Mouse (Mus musculus) adrenal gland, postnatal 36 days (tissue): ENCODE measurements at regions not wholly inside any gene's neighbourhood (a gene's known extent, or its start where the extent isn't known, plus 50 kb on each side); places are given as distances from the start of the nearest gene placed in this dataset.
"Not testable (repeated sequence)": the region's sequence is repeated elsewhere in the genome, so short reads cannot be mapped to it uniquely, and the experiment has no call there.

Experiments
- DNase-seq, 2 experiments: peaks; one replicate each; pipeline ENCODE4 v3.0.0; 2021; ENCODE audit warnings: mixed read lengths in 1 of 2

DNA sequence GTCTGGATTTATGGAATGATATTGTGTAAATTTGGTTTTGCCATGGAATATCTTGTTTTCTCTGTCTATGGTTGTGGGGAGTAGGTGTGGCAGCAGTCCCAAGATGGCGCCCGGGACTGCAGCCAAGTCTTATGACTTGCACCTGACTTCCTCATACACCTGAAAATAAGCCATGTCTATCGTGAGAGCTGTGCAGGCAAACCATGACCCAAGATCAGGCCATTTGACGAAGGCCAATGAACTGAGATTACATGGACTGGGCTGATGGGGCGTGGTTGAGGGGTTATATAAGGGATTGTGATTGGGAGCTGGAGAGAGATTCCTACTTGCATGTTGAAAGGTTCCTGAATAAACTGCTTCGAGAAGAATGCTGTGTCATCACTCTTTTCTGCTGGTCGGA lies 139.5 kb downstream of the Slc6a15 start:
- DNase-seq, result not testable (repeated sequence)

DNA sequence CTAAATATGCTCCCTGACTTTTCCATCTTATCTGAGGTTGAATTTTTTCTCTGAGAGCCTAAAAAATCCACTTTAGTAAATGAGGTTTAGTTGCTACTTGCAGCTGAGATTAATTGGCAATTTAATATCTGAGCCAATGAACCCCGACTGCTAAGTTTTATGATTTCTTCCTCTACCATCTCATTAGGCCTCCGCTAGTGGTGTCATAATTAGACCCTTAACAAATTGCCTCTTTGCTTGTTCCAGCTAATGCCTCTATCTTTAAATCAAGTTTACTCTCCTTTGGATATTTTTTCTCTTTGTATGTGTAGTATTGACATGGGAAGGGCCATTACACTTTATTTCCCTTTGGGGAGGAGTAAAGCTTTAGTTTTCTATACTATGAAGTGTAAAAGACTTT lies 176.9 kb downstream of the Slc6a15 start:
- DNase-seq, result no peak

DNA sequence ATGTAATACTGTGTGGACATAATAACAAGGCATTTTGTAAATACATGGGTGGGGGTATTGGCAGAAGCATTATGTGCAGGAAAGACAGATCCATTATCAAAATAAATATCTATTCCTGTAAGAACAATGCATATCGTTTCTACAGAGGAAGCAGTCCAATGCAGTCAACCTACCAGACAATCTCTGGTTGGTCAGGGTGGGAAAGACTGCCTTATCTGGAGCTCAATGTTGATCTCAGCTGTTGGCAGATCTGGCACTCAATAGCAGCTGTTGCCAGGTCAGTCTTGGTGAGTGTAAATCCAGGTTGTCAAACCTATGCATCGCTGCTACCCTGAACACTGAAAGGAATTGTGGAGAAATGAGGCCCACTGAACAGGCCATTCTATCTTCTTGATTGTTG lies 181.9 kb downstream of the Slc6a15 start:
- DNase-seq, result no peak

DNA sequence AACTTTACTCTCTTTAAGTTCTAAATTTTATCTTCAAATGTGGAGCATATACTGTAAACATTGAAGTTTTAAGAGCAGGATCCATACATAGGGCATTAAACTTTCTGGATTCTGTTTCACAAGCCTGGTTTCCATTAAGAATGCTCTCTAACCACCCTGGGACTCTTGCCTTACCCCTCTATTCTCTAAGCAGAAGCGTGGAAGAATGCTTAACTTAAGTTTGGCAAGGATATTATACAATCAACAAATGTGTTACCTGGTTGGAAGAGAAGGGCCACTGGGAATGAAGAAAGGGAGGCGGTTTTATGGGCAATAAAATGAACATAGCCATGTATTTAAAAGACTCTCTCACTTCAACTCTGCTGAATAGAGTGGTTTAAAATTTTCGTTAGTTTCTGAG lies 217.5 kb downstream of the Slc6a15 start:
- DNase-seq, result no peak

DNA sequence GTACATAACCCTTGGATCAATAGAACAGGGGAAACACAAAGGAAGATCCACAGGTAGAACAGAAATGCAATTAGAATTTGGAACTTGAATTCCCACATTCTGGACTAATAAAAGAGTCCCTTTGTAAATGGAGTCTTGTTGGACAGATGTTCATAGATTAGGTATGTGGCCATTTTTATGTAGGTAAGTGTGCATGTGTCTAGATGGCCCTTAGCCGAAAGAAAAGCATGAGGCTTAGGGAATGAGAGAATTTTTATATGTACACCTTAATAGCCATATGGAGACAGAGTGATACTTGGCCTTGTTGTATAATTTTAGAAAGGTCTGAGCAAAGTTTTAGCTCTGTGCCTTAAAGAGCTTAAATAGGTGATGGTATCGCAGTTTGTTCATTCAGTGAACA lies 217.9 kb downstream of the Slc6a15 start:
- DNase-seq, result no peak

DNA sequence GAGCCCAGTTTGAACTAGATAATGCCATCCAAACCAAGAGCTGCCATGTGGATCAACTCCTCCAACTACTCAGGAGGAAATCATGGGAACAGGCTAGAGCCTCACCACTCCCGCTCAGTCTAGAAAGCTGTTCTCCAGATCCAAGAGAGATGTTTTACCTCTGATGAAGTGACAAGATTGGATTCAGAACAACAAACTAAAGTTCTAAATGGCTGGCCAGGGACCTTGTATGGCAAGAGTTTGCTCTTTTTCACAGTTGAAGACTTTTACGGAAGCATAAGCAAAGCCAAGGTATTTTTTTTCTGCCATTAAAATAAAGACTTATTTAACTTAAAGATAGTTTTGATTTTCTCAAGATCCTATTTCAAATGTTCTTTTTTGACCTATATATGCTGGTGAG lies 224.4 kb downstream of the Slc6a15 start:
- DNase-seq, result no peak

DNA sequence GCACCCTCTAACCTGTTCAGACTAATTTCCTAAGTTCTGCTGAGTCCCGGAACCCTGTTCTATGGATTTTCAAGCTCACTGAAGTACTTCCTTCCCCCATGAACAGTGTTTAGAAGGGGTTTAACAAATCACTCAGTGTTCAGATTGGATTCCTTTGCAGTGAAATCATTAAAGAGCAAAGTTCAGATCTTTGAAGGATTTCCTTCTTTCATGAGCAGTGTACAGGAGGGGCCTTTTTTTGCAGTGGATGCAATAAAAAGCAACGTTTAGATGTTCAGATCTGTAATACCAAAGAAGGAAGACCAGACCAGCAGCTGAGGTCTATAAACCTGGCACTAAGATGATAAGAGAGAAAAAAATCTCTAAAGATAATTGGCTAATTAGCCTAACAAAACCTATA lies 273.6 kb downstream of the Slc6a15 start:
- DNase-seq, result no peak

DNA sequence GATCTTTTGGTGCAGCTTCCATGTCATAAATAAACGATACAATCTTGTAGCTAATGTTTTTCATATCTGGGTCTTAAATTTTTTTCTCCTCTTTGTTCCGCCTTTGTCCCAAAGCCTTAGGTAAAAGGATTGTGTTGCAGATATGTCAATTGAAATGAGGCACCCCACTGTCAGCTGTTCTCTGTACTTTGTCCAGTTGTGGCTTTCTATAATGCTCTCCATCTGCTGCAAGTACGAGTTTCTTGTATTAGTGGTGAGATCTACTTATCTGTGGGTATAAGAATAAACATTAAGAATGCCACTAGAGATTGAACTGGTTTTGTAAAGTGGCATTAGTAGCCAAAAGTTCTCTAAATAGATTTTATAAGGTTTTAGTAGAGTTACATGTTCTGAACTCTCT lies 282.3 kb downstream of the Slc6a15 start:
- no peak for DNase-seq

DNA sequence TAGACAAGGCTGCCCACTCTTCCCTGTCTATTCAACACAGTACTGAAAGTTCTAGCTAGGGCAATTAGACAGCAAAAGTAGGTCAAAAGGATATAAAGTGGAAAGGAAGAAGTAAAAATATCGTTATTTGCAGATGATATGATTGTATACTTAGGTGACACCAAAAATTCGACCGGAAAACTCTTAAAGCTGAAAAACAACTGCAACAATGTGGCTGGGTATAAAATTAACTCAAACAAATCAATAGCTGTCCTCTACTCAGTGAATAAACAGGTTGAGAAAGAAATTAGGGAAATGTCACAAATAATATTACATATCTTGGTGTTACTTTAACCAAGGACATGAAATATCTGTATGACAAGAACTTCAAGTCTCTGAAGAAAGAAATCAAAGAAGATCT lies 305.5 kb downstream of the Slc6a15 start:
- DNase-seq, result no peak

DNA sequence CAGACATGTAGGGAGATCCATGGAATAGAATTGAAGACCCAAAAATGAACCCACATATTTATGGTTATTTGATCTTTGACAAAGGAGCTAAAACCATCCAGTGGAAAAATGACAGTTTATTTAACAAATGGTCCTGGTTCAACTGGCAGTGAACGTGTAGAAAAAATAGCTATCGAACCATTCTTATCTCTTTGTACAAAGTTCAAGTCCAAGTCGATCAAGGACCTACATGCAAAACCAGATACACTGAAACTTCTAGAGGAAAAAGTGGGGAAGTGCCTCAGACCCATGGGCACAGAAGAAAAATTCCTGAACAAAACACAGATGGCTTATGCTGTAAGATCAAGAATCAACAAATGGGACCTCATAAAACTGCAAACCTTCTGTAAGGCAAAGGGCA lies 306.2 kb downstream of the Slc6a15 start:
- no peak for DNase-seq

DNA sequence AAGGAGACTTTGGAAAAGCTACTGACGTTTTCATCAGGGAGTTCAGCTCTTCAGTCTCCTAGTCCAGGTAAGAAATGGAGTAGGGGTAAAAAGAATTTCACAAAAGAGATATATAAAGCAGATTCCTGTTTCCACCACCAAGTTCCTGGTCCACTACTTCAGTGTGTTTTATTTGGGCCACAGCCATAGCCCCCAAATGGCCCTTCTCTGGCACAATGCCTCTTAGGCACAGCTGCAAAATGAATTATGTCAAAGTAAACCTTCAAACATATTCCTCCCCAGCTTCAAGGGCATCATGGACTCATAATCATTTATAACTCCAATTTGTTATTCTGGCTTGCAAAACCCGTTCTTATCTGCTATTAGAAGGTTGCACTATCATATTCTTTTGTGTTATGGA lies 325.1 kb downstream of the Slc6a15 start:
- DNase-seq, result peak; percentile 6 to 17

DNA sequence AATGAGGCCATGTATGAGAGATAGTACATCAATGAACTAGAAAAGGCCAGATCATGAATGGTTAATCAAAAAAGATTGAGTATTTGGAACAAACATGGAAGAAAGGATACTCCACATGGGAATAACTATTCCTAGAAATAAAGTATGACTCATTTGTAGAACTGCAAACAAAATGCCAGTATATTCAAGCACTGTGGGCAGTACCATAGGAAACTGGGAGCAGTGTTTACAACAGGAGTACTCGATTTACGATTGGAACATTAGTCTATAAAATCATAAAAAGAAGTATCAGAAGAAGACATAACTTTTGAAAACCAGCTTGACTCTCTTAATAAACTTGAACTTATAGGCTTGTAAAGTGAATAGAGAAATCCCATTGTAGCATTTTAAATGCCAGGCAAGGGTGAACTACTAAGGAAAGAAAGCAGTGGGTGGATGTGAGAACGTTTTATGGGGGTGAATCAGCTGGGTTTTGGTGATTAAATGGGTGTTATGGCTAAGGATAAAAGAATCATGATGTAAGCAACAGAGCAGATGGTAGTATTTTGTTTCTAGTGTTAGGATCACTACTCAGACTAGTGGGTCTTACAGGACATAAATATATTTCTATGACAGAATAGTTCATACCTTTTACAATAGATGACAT lies 347.6 kb downstream of the Slc6a15 start:
- no peak for DNase-seq

DNA sequence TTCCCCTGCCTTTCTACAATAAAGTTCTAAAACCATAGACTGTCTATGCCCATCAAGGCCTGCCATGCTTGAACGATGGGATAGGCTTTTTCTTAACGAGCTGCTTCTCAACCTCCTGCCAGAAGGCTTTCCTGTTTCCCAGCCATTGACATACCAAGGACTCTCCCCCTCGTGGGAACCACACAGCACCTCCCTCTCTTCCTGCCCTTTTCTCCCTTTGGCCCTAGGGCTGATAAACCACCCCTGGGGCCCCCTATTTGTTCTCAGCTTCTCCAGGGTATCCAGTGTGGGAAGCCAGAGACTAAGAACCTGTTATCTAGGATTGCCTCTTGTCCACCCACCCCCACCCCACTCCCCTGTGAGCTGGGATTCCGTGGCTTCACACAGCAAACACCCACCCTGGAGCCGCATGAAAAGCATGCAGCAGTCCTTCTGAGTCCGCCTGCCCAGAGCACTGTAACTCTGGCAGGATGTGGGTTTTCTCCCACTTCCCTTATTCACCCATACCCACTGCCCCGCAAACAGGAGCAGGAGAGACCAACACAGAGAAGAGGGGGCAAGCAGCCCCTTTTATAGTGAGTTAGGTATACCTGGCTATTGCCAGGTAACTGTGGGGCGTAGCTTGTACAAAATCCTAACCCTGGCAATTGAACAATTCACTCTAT lies 351.5 kb downstream of the Slc6a15 start:
- DNase-seq, result no peak

DNA sequence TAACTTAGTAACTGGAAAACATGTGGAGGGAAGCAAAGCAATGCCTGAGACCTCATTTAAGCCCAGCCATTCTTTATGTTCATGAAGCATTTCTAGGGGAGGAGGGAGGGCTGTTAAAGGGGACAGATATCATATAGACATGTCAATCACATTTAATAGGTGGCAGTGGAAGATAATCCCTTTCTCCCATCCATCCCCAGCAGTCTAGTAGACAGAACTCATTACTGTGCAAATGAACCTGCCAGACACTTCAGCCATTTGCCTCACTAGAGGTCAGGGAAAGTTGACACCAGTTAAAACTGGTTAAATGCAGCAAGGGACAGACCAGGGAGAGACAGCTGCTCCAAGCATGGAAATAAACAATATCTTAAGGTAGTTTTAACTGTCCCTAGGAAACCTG lies 359.1 kb downstream of the Slc6a15 start:
- DNase-seq, result no peak

DNA sequence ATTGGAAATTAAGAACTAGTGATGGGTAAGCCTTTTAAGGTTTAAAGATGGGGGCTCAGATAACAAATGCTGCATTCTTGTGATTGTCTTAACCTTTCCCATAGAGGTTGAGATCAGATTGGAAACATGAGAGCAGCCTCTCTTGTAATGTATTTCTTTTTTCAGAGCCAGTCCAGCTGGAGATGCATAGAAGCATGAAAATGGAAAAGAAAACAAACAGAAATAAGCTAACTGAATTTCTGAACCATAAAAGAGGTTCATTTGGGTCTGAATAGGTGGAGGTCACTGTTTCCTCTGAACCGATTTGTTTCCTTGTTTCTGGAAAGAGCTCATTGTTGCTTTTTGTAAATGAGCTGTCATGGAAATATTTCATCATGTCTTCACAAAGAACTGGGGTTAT lies 363.9 kb downstream of the Slc6a15 start:
- DNase-seq, result no peak

DNA sequence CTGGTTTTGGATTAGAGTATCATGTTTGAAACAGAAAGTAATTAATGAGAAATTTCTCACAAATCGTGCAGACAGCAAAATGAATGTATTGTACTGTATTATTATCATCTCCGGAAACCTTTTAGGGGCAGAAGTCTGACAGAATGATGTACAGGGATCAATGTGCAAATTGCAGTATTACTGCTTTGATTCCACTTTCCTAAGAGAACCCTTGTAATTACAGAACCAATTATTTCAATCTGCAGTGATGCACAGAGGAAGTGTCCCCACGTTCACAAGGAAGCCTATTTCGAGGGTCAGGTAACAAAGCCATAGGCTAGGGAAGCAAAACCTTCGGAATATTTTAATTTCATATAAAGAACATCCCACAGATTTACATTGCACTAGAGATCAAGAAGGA lies 364.4 kb downstream of the Slc6a15 start:
- DNase-seq, result no peak

DNA sequence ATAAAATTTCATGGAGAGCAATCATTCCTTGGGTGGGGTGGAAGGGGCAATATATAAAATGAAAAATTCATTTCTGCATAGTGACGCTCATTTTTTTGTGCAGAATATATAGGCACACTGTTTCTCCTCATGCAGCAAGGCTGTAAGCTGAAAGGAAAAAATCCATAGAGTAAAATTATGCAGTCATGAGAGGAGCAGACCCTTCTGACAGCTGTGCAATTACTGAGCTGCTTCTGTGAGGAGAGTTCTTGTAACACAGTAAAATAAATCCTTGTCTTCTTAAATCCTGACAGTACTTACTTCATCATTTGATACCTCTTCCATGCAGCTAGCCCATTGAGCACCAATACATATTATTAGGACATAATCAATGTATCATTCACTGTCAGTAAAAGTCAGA lies 362.7 kb upstream of the Gm21293 start:
- DNase-seq, result no peak

DNA sequence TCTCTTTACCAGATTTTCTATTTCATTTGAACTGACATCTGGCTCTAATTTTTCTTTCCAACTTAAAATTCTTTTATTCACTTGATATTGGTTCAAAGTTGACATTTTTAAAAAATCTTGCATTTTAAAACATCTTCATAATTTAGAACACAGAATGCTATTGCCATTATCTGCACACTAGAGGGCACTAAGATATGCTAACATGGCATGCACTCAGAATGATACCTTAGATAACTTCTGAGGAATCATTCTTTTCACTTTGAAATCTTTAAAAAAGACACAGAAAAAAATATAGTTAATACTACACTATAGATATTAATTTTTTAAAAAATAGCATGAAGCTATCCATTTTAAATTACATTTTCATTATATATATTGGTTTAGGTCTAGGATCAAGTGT lies 357.9 kb upstream of the Gm21293 start:
- no peak for DNase-seq

DNA sequence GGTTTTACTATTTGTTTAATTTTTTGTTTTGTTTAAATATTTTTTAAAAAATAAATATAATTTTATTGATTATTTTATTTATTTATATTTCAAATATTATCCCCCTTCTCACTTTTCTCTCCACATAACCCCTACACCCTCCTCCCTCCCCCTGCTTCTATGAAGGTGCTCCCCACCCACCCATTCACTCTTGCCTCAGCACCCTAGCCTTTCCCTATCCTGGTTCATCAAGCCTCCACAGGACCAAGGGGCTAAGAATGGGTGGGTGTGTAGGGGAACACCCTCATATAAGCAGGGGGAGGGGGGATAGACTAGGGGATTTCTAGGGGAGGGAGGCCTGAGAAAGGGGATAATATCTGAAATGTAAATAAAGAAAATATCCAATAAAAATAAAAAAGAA lies 313.7 kb upstream of the Gm21293 start:
- no peak for DNase-seq

DNA sequence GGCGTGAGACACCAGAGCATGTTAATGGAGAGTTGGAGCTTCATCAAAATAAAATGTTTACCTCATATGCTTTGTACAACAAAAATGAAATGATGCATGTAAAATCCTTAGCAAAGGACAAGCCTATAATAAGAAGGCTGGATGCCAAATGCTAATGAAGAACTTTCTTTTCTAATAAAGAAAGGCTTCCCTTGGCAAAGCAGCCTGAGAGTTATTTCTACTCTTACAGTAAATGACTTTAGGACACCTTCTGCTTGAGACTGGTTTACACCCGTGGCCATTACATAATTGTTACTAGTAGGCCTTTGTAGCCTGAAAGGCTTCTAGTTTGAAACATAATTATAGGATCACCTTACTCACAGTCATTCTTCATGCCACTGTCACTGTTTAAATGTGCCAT lies 310.7 kb upstream of the Gm21293 start:
- no peak for DNase-seq

DNA sequence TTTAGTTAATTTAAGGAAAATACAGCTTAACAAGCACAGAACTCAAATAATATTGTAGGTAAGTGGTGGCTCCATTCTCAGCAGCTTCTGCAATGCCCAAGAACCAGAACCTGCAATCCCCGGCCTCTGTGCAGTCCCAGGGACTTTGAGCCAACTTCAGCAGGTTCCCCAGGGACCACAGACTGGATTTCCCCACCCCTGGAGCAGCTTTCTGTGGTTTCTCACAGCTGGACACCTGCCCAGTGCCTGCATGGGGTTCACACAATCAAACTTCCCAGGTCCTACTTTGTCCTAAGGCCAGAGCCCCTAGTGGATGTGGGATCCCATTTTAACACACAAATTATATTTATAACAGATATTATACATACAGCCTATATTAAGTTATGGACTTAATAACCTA lies 287.6 kb upstream of the Gm21293 start:
- peak; percentile 3 to 46 for DNase-seq

DNA sequence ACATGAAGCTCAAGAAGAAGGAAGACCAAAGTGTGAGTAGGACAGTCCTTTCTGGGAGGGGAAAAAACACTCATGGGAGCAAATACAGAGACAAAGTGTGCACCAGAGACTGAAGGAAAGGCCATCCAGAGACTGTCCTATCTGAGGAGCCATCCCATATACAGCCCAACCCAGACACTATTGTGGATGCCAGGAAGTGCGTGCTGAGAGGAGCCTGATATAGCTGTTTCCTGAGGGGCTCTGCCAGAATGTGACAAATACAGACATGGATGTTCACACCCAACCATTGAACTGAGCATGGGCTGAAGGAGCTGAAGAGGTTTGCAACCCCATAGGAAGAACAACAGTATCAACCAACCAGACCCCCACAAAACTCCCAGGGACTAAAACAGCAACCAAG lies 281.9 kb upstream of the Gm21293 start:
- DNase-seq, result no peak

DNA sequence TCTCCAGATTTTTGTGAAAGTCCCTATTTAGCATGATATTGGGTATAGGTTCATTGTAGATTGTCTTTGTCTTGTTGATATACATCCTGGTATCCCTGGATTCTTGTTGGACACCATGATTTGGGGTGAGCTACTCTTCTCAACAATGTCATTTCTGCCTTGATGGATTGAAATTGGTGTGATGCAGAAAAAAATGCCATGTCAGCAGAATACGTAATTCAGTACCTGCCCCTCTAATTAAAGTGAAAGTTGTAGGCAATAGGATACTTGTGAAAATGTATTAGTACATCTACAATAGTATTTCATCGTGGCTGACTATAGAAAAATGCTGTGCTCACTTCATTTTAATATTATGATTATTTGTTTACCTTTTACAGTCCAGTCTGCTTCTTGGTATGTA lies 280.7 kb upstream of the Gm21293 start:
- no peak for DNase-seq

DNA sequence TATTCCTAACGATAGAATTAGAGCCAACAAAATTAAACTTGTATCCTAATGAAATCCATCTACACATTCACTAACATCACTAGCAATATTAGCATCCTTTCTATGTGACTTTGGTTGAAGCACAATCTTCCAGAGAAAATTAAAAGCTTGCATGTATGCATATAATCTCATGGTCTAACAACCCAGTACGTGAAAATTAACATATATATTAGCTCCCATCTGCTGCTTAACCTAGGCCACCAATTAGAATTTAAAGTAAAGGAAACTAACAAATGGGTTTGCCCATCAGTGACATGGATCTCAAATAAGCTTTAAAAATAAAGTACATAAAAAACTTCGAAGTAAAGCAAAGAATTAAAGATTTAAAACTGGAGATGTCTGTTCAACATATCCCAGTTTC lies 278.9 kb upstream of the Gm21293 start:
- no peak for DNase-seq

DNA sequence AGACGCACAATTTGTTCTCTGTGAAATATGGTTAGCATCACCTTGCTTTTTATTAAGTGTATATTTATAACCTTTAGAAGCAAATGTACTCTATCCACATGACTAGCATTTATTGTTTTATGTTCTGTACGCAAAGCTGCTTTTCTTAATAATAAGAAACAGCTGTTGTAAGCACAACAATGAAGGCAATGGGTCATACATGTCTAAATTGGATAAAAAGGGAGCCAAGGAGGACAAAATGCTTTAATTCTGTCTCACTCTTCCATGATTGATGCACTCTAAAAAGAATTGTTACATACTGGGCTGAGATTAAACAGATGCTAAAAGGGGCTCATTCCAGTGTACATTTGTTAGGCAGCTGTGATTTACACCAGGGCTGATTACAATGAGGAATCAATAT lies 232.7 kb upstream of the Gm21293 start:
- no peak for DNase-seq
